Mouse (Mus musculus) layer of hippocampus, postnatal 10 days (tissue): Measurements from ENCODE around the gene Vmn1r206. TPM values are rescaled to one million over a fixed set of nuclear protein-coding genes. Genes with fewer than 3 reads are reported as not detected.
"Not testable (repeated sequence)": the region's sequence is repeated elsewhere in the genome, so short reads cannot be mapped to it uniquely, and the experiment has no call there.

Experiments
- DNase-seq, 2 experiments: peaks; one replicate each; pipeline ENCODE4 v3.0.0; 2021; ENCODE audit warnings: low spot score in 2 of 2
- long read RNA-seq: library from polyadenylated mRNA; stranded (forward); transcript quantifications from one replicate; pipeline ENCODE4 v2.0.0, GENCODE M21; 2023
- total RNA-seq, 2 experiments: library from RNA; stranded (reverse); gene quantifications; 2 replicates each; pipeline ENCODE4 v1.2.3; 2021

Vmn1r206 gene
- total RNA-seq = not detected
- long read RNA-seq = 0 reads

- DNase-seq = not testable (repeated sequence)
Measured at GRCm38 (mm10) chr13:22624151-22624550, at the start of gene Vmn1r206. Gene Vmn1r206 (minus strand): TSS chr13:22624251.

- DNase-seq = no peak
Measured at GRCm38 (mm10) chr13:22592900-22593299, 31.2 kb downstream of the Vmn1r206 start, which contains the start of gene Vmn1r205. Gene Vmn1r205 (minus strand): TSS chr13:22593000.

GRCm38 (mm10) chr13:22583336-22583735 is 40.7 kb downstream of the Vmn1r206 start:
- DNase-seq = not testable (repeated sequence)

- DNase-seq = not testable (repeated sequence)
Measured at GRCm38 (mm10) chr13:22574911-22575310, 49.1 kb downstream of the Vmn1r206 start.

Other genes with a start within 250 kb of the Vmn1r206 start
- gene Vmn1r199, start 244.4 kb downstream of the Vmn1r206 start, total RNA-seq = not detected
- gene Vmn1r200, start 233.9 kb downstream of the Vmn1r206 start, total RNA-seq = not detected
- not detected for gene Vmn1r201, start 152.3 kb downstream of the Vmn1r206 start, total RNA-seq
- gene Vmn1r202, start 118.9 kb downstream of the Vmn1r206 start, total RNA-seq = under 1 TPM in 1 of 2 experiments, not detected in 1; 0.09 TPM
- under 1 TPM in 1 of 2 experiments, not detected in 1; 0.05 TPM for gene Vmn1r203, start 106.1 kb downstream of the Vmn1r206 start, total RNA-seq
- gene Vmn1r204, start 71.1 kb downstream of the Vmn1r206 start, total RNA-seq = not detected
- not detected for gene Vmn1r205, start 31.3 kb downstream of the Vmn1r206 start, total RNA-seq
- gene Vmn1r207-ps, start 105.4 kb upstream of the Vmn1r206 start, total RNA-seq = under 1 TPM; 0.18 to 0.20 TPM
- not detected for gene Vmn1r208, start 153.1 kb upstream of the Vmn1r206 start, total RNA-seq
- not detected for gene Vmn1r209, start 185.4 kb upstream of the Vmn1r206 start, total RNA-seq
- gene Vmn1r210, start 207.1 kb upstream of the Vmn1r206 start, total RNA-seq = not detected
- gene Vmn1r211, start 233.3 kb upstream of the Vmn1r206 start, total RNA-seq = not detected